22 mouse cellular contexts compared by ENCODE assay signal in the genomic region with DNA sequence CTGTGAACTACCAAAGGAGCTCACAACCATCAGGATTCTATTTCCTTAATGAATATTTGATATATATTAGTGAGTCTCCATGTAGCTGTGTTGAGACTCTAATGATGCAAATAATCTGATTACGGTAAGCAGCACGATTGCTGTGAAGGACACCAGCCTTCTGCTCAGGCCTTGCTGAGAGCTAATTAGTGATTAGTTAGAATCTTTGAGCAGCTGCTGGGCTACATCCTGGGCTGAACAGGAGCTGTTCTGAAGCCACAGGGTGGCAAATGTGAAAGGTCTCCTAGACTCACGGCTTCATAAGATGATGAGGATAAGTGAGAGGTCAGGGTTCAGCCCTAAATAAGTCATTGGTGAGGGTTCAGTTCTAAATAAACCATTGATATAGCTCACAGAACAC. TPM values are rescaled to one million over a fixed set of nuclear protein-coding genes. Genes with fewer than 3 reads are reported as not detected.
A peak's percentile ranks its signal among the peaks of the same experiment; 100 is the strongest.
DNase-seq lines count a peak whose midpoint lies in the region; ATAC-seq and TF ChIP-seq lines count a peak whose summit lies in the region.
"Had no signal": no experiment of that assay in that cellular context is flagged by ENCODE, and none has a peak within 500 bp of the region (broad histone marks: within the 10 kb centered on the region; RNA-seq: fewer than 3 reads in every experiment).

No protein-coding gene starts in this region.

- intact Hi-C loops in heart, postnatal 36 days (cut with DNase I) = no loop called here

- H3K4me1 ChIP-seq in hindbrain, embryonic 13.5 days (replicated peaks) = no peaks in the 10 kb centered on the region
- no peaks in the 10 kb centered on the region for H3K4me1 ChIP-seq in hindbrain, embryonic 10.5 days (replicated peaks)
- no peaks in the 10 kb centered on the region for H3K4me1 ChIP-seq in midbrain, postnatal 0 days (ENCODE audit: insufficient read depth, low read length)
- H3K4me1 ChIP-seq in midbrain, embryonic 13.5 days (replicated peaks) = no peaks in the 10 kb centered on the region
- no peaks in the 10 kb centered on the region for H3K4me1 ChIP-seq in hindbrain, postnatal 0 days (ENCODE audit: insufficient read depth, low read length)
- H3K4me1 ChIP-seq in embryonic facial prominence, embryonic 10.5 days = no peaks in the 10 kb centered on the region
- H3K4me1 ChIP-seq: embryonic facial prominence, embryonic 15.5 days had no signal

- H3K4me2 ChIP-seq in hindbrain, embryonic 13.5 days = no peak overlapping the region
- no peak overlapping the region for H3K4me2 ChIP-seq in midbrain, postnatal 0 days (ENCODE audit: low read depth, low read length, poor library complexity, severe bottlenecking)
- H3K4me2 ChIP-seq in midbrain, embryonic 13.5 days (replicated peaks) = no peak overlapping the region
- no peak overlapping the region for H3K4me2 ChIP-seq in hindbrain, postnatal 0 days (ENCODE audit: low read depth, low read length)
- H3K4me2 ChIP-seq: embryonic facial prominence, embryonic 15.5 days had no signal

- no peaks in the 10 kb centered on the region for H3K27me3 ChIP-seq in hindbrain, embryonic 13.5 days
- H3K27me3 ChIP-seq in hindbrain, embryonic 10.5 days (ENCODE audit: insufficient read depth, poor library complexity, severe bottlenecking) = no peaks in the 10 kb centered on the region
- no peaks in the 10 kb centered on the region for H3K27me3 ChIP-seq in midbrain, postnatal 0 days (ENCODE audit: insufficient read depth, low read length)
- no peaks in the 10 kb centered on the region for H3K27me3 ChIP-seq in midbrain, embryonic 13.5 days
- H3K27me3 ChIP-seq in hindbrain, postnatal 0 days (ENCODE audit: insufficient read depth, low read length) = no peaks in the 10 kb centered on the region
- H3K27me3 ChIP-seq in embryonic facial prominence, embryonic 10.5 days (replicated peaks; ENCODE audit: low read depth, poor library complexity, severe bottlenecking) = no peaks in the 10 kb centered on the region
- H3K27me3 ChIP-seq: embryonic facial prominence, embryonic 15.5 days had no signal

- H3K9me3 ChIP-seq in hindbrain, embryonic 13.5 days = no peaks in the 10 kb centered on the region
- no peaks in the 10 kb centered on the region for H3K9me3 ChIP-seq in hindbrain, embryonic 10.5 days
- H3K9me3 ChIP-seq in midbrain, postnatal 0 days (ENCODE audit: low read length) = no peaks in the 10 kb centered on the region
- no peaks in the 10 kb centered on the region for H3K9me3 ChIP-seq in midbrain, embryonic 13.5 days
- no peaks in the 10 kb centered on the region for H3K9me3 ChIP-seq in hindbrain, postnatal 0 days (ENCODE audit: low read length)
- H3K9me3 ChIP-seq in embryonic facial prominence, embryonic 10.5 days = no peaks in the 10 kb centered on the region
- H3K9me3 ChIP-seq: embryonic facial prominence, embryonic 15.5 days; heart, embryonic 10.5 days had no signal

- no peak overlapping the region for H3K9ac ChIP-seq in hindbrain, embryonic 13.5 days
- no peak overlapping the region for H3K9ac ChIP-seq in midbrain, postnatal 0 days (replicated peaks; ENCODE audit: low read length, poor library complexity, severe bottlenecking)
- no peak overlapping the region for H3K9ac ChIP-seq in midbrain, embryonic 13.5 days (replicated peaks)
- no peak overlapping the region for H3K9ac ChIP-seq in hindbrain, postnatal 0 days (replicated peaks; ENCODE audit: low read length)
- H3K9ac ChIP-seq: embryonic facial prominence, embryonic 15.5 days had no signal

- TF ChIP-seq CTCF in midbrain, postnatal 0 days (IDR thresholded peaks at IDR 0.05) = no peak
- no peak for TF ChIP-seq CTCF in hindbrain, postnatal 0 days (IDR thresholded peaks at IDR 0.05; ENCODE audit: low read depth)

- H3K27ac ChIP-seq in hindbrain, embryonic 13.5 days = no peak overlapping the region
- H3K27ac ChIP-seq in hindbrain, embryonic 10.5 days = no peak overlapping the region
- H3K27ac ChIP-seq in midbrain, postnatal 0 days (ENCODE audit: low read depth, low read length) = no peak overlapping the region
- H3K27ac ChIP-seq in midbrain, embryonic 13.5 days = no peak overlapping the region
- H3K27ac ChIP-seq in hindbrain, postnatal 0 days = no peak overlapping the region
- no peak overlapping the region for H3K27ac ChIP-seq in embryonic facial prominence, embryonic 10.5 days (replicated peaks)
- H3K27ac ChIP-seq: embryonic facial prominence, embryonic 15.5 days; heart, embryonic 10.5 days had no signal

- WGBS in hindbrain, embryonic 13.5 days = 57% methylated on average over 3 of the region's 3 CpGs
- WGBS in hindbrain, embryonic 10.5 days = 79% methylated on average over 3 of the region's 3 CpGs
- WGBS in midbrain, postnatal 0 days = 68% methylated on average over 3 of the region's 3 CpGs
- WGBS in midbrain, embryonic 13.5 days = 56% methylated on average over 3 of the region's 3 CpGs
- WGBS in hindbrain, postnatal 0 days = 51% methylated on average over 3 of the region's 3 CpGs
- WGBS in embryonic facial prominence, embryonic 10.5 days = 69% methylated on average over 3 of the region's 3 CpGs

- no peaks in the 10 kb centered on the region for H3K36me3 ChIP-seq in hindbrain, embryonic 13.5 days
- no peaks in the 10 kb centered on the region for H3K36me3 ChIP-seq in hindbrain, embryonic 10.5 days
- H3K36me3 ChIP-seq in midbrain, postnatal 0 days (ENCODE audit: insufficient read depth, low read length) = no peaks in the 10 kb centered on the region
- H3K36me3 ChIP-seq in midbrain, embryonic 13.5 days = no peaks in the 10 kb centered on the region
- H3K36me3 ChIP-seq in hindbrain, postnatal 0 days (ENCODE audit: insufficient read depth, low read length) = no peaks in the 10 kb centered on the region
- H3K36me3 ChIP-seq in embryonic facial prominence, embryonic 10.5 days (replicated peaks) = no peaks in the 10 kb centered on the region
- H3K36me3 ChIP-seq: embryonic facial prominence, embryonic 15.5 days; heart, embryonic 10.5 days had no signal

- no peak overlapping the region for H3K4me3 ChIP-seq in hindbrain, embryonic 13.5 days
- H3K4me3 ChIP-seq in hindbrain, embryonic 10.5 days = no peak overlapping the region
- H3K4me3 ChIP-seq in midbrain, postnatal 0 days (ENCODE audit: low read depth, low read length) = no peak overlapping the region
- no peak overlapping the region for H3K4me3 ChIP-seq in midbrain, embryonic 13.5 days (replicated peaks)
- H3K4me3 ChIP-seq in hindbrain, postnatal 0 days (ENCODE audit: low read length) = no peak overlapping the region
- H3K4me3 ChIP-seq in embryonic facial prominence, embryonic 10.5 days = no peak overlapping the region
- H3K4me3 ChIP-seq: embryonic facial prominence, embryonic 15.5 days; erythroblast, embryonic 14.5 days; heart, embryonic 10.5 days had no signal

- ATAC-seq in hindbrain, embryonic 13.5 days (ENCODE audit: low FRiP score) = peak; percentile 38; the same call in 1 of the 2 replicates
- no peak for ATAC-seq in midbrain, postnatal 0 days (ENCODE audit: low FRiP score)
- no peak for ATAC-seq in midbrain, embryonic 13.5 days
- peak; percentile 49 for ATAC-seq in hindbrain, postnatal 0 days

- no peak for DNase-seq in hindbrain, embryonic 10.5 days (ENCODE audit: low spot score)
- peak; percentile 32 for DNase-seq in midbrain, postnatal 0 days (ENCODE audit: low spot score)
- DNase-seq in hindbrain, postnatal 0 days (ENCODE audit: low spot score) = peak; percentile 16
- DNase-seq in retina, postnatal 7 days (ENCODE audit: low read depth, low spot score) = peak; percentile 28
- DNase-seq in embryonic facial prominence, embryonic 10.5 days (ENCODE audit: low spot score) = no peak
- no peak for DNase-seq in heart, postnatal 36 days
- DNase-seq: adrenal gland, postnatal 10 days; cerebellum, adult 18-20 months; cerebellum, adult 9-11 months; gastrocnemius, postnatal 10 days; heart, adult 18-20 months; heart, postnatal 10 days; kidney, adult 11 months had no signal

RNA-seq across cellular contexts. Expression of gene Ckmt2, which starts 29.7 kb away (rescaled TPM):
- polyA plus RNA-seq in hindbrain, embryonic 13.5 days (2015; fragmentation: Nextera tagmentation; extraction: Ambion mirVana) = 0.10 and 0.13 TPM in 2 replicates
- not detected in 2 replicates for polyA plus RNA-seq in hindbrain, embryonic 10.5 days (2016; fragmentation: Nextera tagmentation; extraction: Ambion mirVana)
- total RNA-seq in midbrain, postnatal 0 days (2014; rRNA removed) = not detected in 2 replicates
- 0.11 TPM in 1 of 2 replicates, not detected in the other for polyA plus RNA-seq in midbrain, postnatal 0 days (2015; fragmentation: Nextera tagmentation; extraction: Ambion mirVana)
- polyA plus RNA-seq in midbrain, embryonic 13.5 days (2015; fragmentation: Nextera tagmentation; extraction: Ambion mirVana) = not detected in 2 replicates
- total RNA-seq in hindbrain, postnatal 0 days (2014; rRNA removed) = 2.3 TPM in 1 of 2 replicates, not detected in the other
- polyA plus RNA-seq in hindbrain, postnatal 0 days (2015; fragmentation: Nextera tagmentation; extraction: Ambion mirVana) = 0.11 and 0.19 TPM in 2 replicates
- polyA plus RNA-seq in embryonic facial prominence, embryonic 10.5 days (2016; fragmentation: Nextera tagmentation; extraction: Ambion mirVana) = not detected in 2 replicates
- 1,000 to 10,000 TPM; 2,372 to 3,015 TPM for total RNA-seq in heart, postnatal 36 days (2021)
- total RNA-seq: ES-E14; hematopoietic stem cell, adult 5-6 weeks had no signal
- polyA plus RNA-seq: embryonic facial prominence, embryonic 11.5 days; erythroblast, embryonic 14.5 days; forebrain, embryonic 11.5 days had no signal

Comparison
In these comparisons a context has a peak if more than half of its experiments do, and no peak if none do; other contexts are left out.
1. DNase-seq: peak in midbrain, postnatal 0 days (single experiment), hindbrain, postnatal 0 days (single experiment) and retina, postnatal 7 days (single experiment); none in hindbrain, embryonic 10.5 days (single experiment), embryonic facial prominence, embryonic 10.5 days (single experiment) and heart, postnatal 36 days (0 of 2).
2. ATAC-seq: peak in hindbrain, embryonic 13.5 days (single experiment) and hindbrain, postnatal 0 days (single experiment); none in midbrain, postnatal 0 days (single experiment) and midbrain, embryonic 13.5 days (single experiment).